17 mouse cellular contexts compared by ENCODE assay signal in the genomic region with DNA sequence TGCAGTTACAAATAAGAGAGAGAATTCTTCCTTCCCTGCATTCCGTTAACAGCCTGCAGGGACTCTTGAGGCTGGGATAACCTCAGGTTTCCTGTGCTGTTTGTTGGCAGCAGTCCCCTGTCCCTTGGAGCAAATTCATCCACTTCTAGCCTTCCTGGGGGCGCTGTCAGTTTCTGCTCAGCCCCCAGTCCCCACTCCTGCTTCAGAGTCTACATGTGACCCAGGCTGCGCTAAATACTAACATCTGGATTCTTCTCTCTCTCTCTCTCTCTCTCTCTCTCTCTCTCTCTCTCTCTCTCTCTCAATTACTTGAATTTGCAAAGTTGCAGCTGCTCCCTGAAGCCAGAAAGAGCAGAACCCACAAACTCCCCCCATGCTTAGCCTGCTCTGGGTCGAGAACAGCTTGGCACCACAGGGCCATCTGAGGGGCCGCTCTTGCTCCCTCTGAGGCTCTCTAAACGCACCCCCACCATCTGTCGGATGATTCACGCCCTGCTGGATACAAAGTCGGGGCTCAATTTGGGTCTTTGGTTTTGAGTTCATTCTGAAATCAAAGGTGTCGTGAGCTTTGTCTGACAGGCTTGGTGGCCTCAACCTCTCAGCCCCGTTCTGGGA. TPM values are rescaled to one million over a fixed set of nuclear protein-coding genes. Genes with fewer than 3 reads are reported as not detected.
DNase-seq lines count a peak whose midpoint lies in the region; ATAC-seq and TF ChIP-seq lines count a peak whose summit lies in the region.
"Had no signal": no experiment of that assay in that cellular context is flagged by ENCODE, and none has a peak within 500 bp of the region (broad histone marks: within the 10 kb centered on the region; RNA-seq: fewer than 3 reads in every experiment).

No protein-coding gene starts in this region.

- H3K9ac ChIP-seq in midbrain, embryonic 11.5 days (ENCODE audit: low read length): no peak overlapping the region
- H3K9ac ChIP-seq in midbrain, embryonic 14.5 days (replicated peaks; ENCODE audit: low read length): no peak overlapping the region
- H3K9ac ChIP-seq in limb, embryonic 12.5 days (replicated peaks): 0 out of 2 replicates have a peak overlapping the region, but pooled peaks have one; percentile 31
- H3K9ac ChIP-seq in liver, postnatal 0 days (replicated peaks): no peak overlapping the region
- H3K9ac ChIP-seq: forebrain, embryonic 13.5 days had no signal

- no peaks in the 10 kb centered on the region for H3K9me3 ChIP-seq in midbrain, embryonic 11.5 days (ENCODE audit: control insufficient read depth, low read length)
- no peaks in the 10 kb centered on the region for H3K9me3 ChIP-seq in midbrain, embryonic 14.5 days (ENCODE audit: control insufficient read depth, low read length)
- no peaks in the 10 kb centered on the region for H3K9me3 ChIP-seq in limb, embryonic 12.5 days
- no peaks in the 10 kb centered on the region for H3K9me3 ChIP-seq in liver, postnatal 0 days (ENCODE audit: low read length)

- H3K4me3 ChIP-seq in midbrain, embryonic 11.5 days (ENCODE audit: low read depth, low read length): no peak overlapping the region
- H3K4me3 ChIP-seq in midbrain, embryonic 14.5 days (replicated peaks; ENCODE audit: low read depth, low read length): no peak overlapping the region
- no peak overlapping the region for H3K4me3 ChIP-seq in limb, embryonic 12.5 days (replicated peaks)
- no peak overlapping the region for H3K4me3 ChIP-seq in liver, postnatal 0 days (ENCODE audit: low read depth, low read length)
- H3K4me3 ChIP-seq: forebrain, embryonic 13.5 days; megakaryocyte, embryonic 14.5 days had no signal

- H3K27me3 ChIP-seq in midbrain, embryonic 11.5 days (ENCODE audit: control insufficient read depth, insufficient read depth, low read length): no peaks in the 10 kb centered on the region
- H3K27me3 ChIP-seq in midbrain, embryonic 14.5 days (ENCODE audit: control insufficient read depth, insufficient read depth, low read length): no peaks in the 10 kb centered on the region
- peaks cover 7% of the 10 kb centered on the region; the same call in 1 of the 2 replicates for H3K27me3 ChIP-seq in limb, embryonic 12.5 days
- H3K27me3 ChIP-seq in liver, postnatal 0 days (ENCODE audit: insufficient read depth, low read length): 0 out of 2 replicates have a peak, but pooled peaks cover 2% of the 10 kb centered on the region

- no peak for TF ChIP-seq EP300 in liver, postnatal 0 days (IDR thresholded peaks at IDR 0.05; ENCODE audit: low read depth)

- peak; percentile 44 to 59 for DNase-seq in cerebellum, postnatal 10 days
- DNase-seq in cerebellum, adult 9-11 months: no peak
- peak; percentile 57 for DNase-seq in kidney, postnatal 10 days
- DNase-seq in kidney, adult 18-20 months: no peak
- DNase-seq in midbrain, embryonic 11.5 days (ENCODE audit: low spot score, missing footprints): peak; percentile 28
- no peak for DNase-seq in midbrain, embryonic 14.5 days
- DNase-seq in liver, postnatal 0 days: no peak
- DNase-seq: adrenal gland, postnatal 10 days; heart, postnatal 36 days; spleen, adult 18-20 months had no signal

- ATAC-seq in midbrain, embryonic 11.5 days (ENCODE audit: low FRiP score): no peak
- no peak for ATAC-seq in midbrain, embryonic 14.5 days (ENCODE audit: low FRiP score, low TSS enrichment)
- no peak for ATAC-seq in limb, embryonic 12.5 days (ENCODE audit: insufficient number of reproducible peaks, insufficient read depth, low FRiP score, low TSS enrichment, low read depth)
- ATAC-seq in liver, postnatal 0 days: no peak
- ATAC-seq: forebrain, embryonic 13.5 days; hindbrain, embryonic 16.5 days had no signal

- H3K4me1 ChIP-seq in midbrain, embryonic 11.5 days (ENCODE audit: control insufficient read depth, insufficient read depth, low read length): peaks cover 6% of the 10 kb centered on the region
- peaks cover 10% of the 10 kb centered on the region for H3K4me1 ChIP-seq in midbrain, embryonic 14.5 days (ENCODE audit: control insufficient read depth, insufficient read depth, low read length)
- peaks cover 15% of the 10 kb centered on the region for H3K4me1 ChIP-seq in limb, embryonic 12.5 days (replicated peaks)
- H3K4me1 ChIP-seq in liver, postnatal 0 days (ENCODE audit: insufficient read depth): peaks cover 3% of the 10 kb centered on the region; the same call in 1 of the 2 replicates

- H3K36me3 ChIP-seq in midbrain, embryonic 11.5 days (ENCODE audit: control insufficient read depth, insufficient read depth, low read length): no peaks in the 10 kb centered on the region
- H3K36me3 ChIP-seq in midbrain, embryonic 14.5 days (ENCODE audit: control insufficient read depth, insufficient read depth, low read length): no peaks in the 10 kb centered on the region
- H3K36me3 ChIP-seq in limb, embryonic 12.5 days: no peaks in the 10 kb centered on the region
- H3K36me3 ChIP-seq in liver, postnatal 0 days (replicated peaks; ENCODE audit: insufficient read depth, low read length): no peaks in the 10 kb centered on the region

- H3K27ac ChIP-seq in midbrain, embryonic 11.5 days (ENCODE audit: low read depth, low read length): no peak overlapping the region
- no peak overlapping the region for H3K27ac ChIP-seq in midbrain, embryonic 14.5 days (replicated peaks; ENCODE audit: low read depth, low read length)
- H3K27ac ChIP-seq in limb, embryonic 12.5 days: no peak overlapping the region
- no peak overlapping the region for H3K27ac ChIP-seq in liver, postnatal 0 days (ENCODE audit: low read depth)
- H3K27ac ChIP-seq: forebrain, embryonic 13.5 days had no signal

- 70% methylated on average over 11 of the region's 11 CpGs for whole genome bisulfite sequencing in midbrain, embryonic 11.5 days
- WGBS in midbrain, embryonic 14.5 days: 52% methylated on average over 11 of the region's 11 CpGs
- 31% methylated on average over 11 of the region's 11 CpGs for WGBS in limb, embryonic 12.5 days
- 42% methylated on average over 11 of the region's 11 CpGs for WGBS in liver, postnatal 0 days (ENCODE audit: insufficient replicate concordance)

- no peak overlapping the region for H3K4me2 ChIP-seq in midbrain, embryonic 11.5 days
- H3K4me2 ChIP-seq in midbrain, embryonic 14.5 days (ENCODE audit: low read length): no peak overlapping the region
- no peak overlapping the region; the same call in 1 of the 2 replicates for H3K4me2 ChIP-seq in limb, embryonic 12.5 days
- no peak overlapping the region for H3K4me2 ChIP-seq in liver, postnatal 0 days (ENCODE audit: low read depth, low read length)
- H3K4me2 ChIP-seq: forebrain, embryonic 13.5 days; heart, embryonic 11.5 days; liver, embryonic 11.5 days had no signal

- no peak for TF ChIP-seq CTCF in liver, postnatal 0 days (IDR thresholded peaks at IDR 0.05; ENCODE audit: low read depth)

RNA-seq across cellular contexts. Expression of a gene that starts 9.1 kb away (rescaled TPM):
- not detected in 2 replicates for polyA plus RNA-seq in midbrain, embryonic 11.5 days (2014; fragmentation: Nextera tagmentation; extraction: Ambion mirVana)
- polyA plus RNA-seq in midbrain, embryonic 14.5 days (2014; fragmentation: Nextera tagmentation; extraction: Ambion mirVana): not detected in 2 replicates
- polyA plus RNA-seq in limb, embryonic 12.5 days (2016; fragmentation: Nextera tagmentation; extraction: Ambion mirVana): 0.13 and 0.17 TPM in 2 replicates
- not detected in 2 replicates for polyA plus RNA-seq in liver, postnatal 0 days (2015; fragmentation: Nextera tagmentation; extraction: Ambion mirVana)
- polyA plus RNA-seq: forebrain, embryonic 13.5 days; heart, embryonic 11.5 days; liver, embryonic 11.5 days; urinary bladder, adult 2 months had no signal

RNA-seq across cellular contexts. Expression of a gene that starts 28.2 kb away (rescaled TPM):
- 0.22 TPM in 1 of 2 replicates, not detected in the other for polyA plus RNA-seq in midbrain, embryonic 11.5 days (2014; fragmentation: Nextera tagmentation; extraction: Ambion mirVana)
- 0.24 TPM in 1 of 2 replicates, not detected in the other for polyA plus RNA-seq in midbrain, embryonic 14.5 days (2014; fragmentation: Nextera tagmentation; extraction: Ambion mirVana)
- polyA plus RNA-seq in limb, embryonic 12.5 days (2016; fragmentation: Nextera tagmentation; extraction: Ambion mirVana): 0.18 TPM in 1 of 2 replicates, not detected in the other
- polyA plus RNA-seq in liver, postnatal 0 days (2015; fragmentation: Nextera tagmentation; extraction: Ambion mirVana): 0.09 TPM in 1 of 2 replicates, not detected in the other
- polyA plus RNA-seq: forebrain, embryonic 13.5 days; hindbrain, embryonic 16.5 days had no signal

RNA-seq across cellular contexts. Expression of a gene that starts 36.0 kb away (rescaled TPM):
- polyA plus RNA-seq in midbrain, embryonic 11.5 days (2014; fragmentation: Nextera tagmentation; extraction: Ambion mirVana): 8.2 and 12.0 TPM in 2 replicates
- polyA plus RNA-seq in midbrain, embryonic 14.5 days (2014; fragmentation: Nextera tagmentation; extraction: Ambion mirVana): 11.0 and 13.0 TPM in 2 replicates
- 24.7 and 31.9 TPM in 2 replicates for polyA plus RNA-seq in limb, embryonic 12.5 days (2016; fragmentation: Nextera tagmentation; extraction: Ambion mirVana)
- polyA plus RNA-seq in liver, postnatal 0 days (2015; fragmentation: Nextera tagmentation; extraction: Ambion mirVana): 2.7 and 2.9 TPM in 2 replicates

RNA-seq across cellular contexts. Expression of a gene that starts 59.6 kb away (rescaled TPM):
- polyA plus RNA-seq in midbrain, embryonic 11.5 days (2014; fragmentation: Nextera tagmentation; extraction: Ambion mirVana): 46.8 and 47.7 TPM in 2 replicates
- polyA plus RNA-seq in midbrain, embryonic 14.5 days (2014; fragmentation: Nextera tagmentation; extraction: Ambion mirVana): 2.2 and 4.4 TPM in 2 replicates
- polyA plus RNA-seq in limb, embryonic 12.5 days (2016; fragmentation: Nextera tagmentation; extraction: Ambion mirVana): 37.1 and 42.2 TPM in 2 replicates
- 4.5 and 4.9 TPM in 2 replicates for polyA plus RNA-seq in liver, postnatal 0 days (2015; fragmentation: Nextera tagmentation; extraction: Ambion mirVana)

RNA-seq across cellular contexts. Expression of a gene that starts 59.8 kb away (rescaled TPM):
- 125 and 129 TPM in 2 replicates for polyA plus RNA-seq in midbrain, embryonic 11.5 days (2014; fragmentation: Nextera tagmentation; extraction: Ambion mirVana)
- 115 and 131 TPM in 2 replicates for polyA plus RNA-seq in midbrain, embryonic 14.5 days (2014; fragmentation: Nextera tagmentation; extraction: Ambion mirVana)
- polyA plus RNA-seq in limb, embryonic 12.5 days (2016; fragmentation: Nextera tagmentation; extraction: Ambion mirVana): 144 and 148 TPM in 2 replicates
- polyA plus RNA-seq in liver, postnatal 0 days (2015; fragmentation: Nextera tagmentation; extraction: Ambion mirVana): 73.2 and 81.4 TPM in 2 replicates

Comparison
In these comparisons a context has a peak if more than half of its experiments do, and no peak if none do; other contexts are left out.
1. DNase-seq: peak in cerebellum, postnatal 10 days (2 of 2), kidney, postnatal 10 days (single experiment) and midbrain, embryonic 11.5 days (single experiment); none in cerebellum, adult 9-11 months (single experiment), kidney, adult 18-20 months (single experiment), midbrain, embryonic 14.5 days (single experiment) and liver, postnatal 0 days (single experiment).